Mouse (Mus musculus) C2C12 (cell line): ENCODE results near the gene Mageb4.
"Not testable (repeated sequence)": the region's sequence is repeated elsewhere in the genome, so short reads cannot be mapped to it uniquely, and the experiment has no call there.

Experiments used
- CTCF ChIP-seq: IDR thresholded peaks from one replicate; pipeline ENCODE4 v1.5.1; 2011; ENCODE audit not compliant: control insufficient read depth, insufficient read depth, insufficient read length
- MAX ChIP-seq: IDR thresholded peaks from one replicate; pipeline ENCODE4 v1.6.1; 2011; ENCODE audit warnings: mild to moderate bottlenecking, control low read depth

GRCm38 (mm10) chrX:86284597-86284996, 20.3 kb downstream of the Mageb4 start:
- TF ChIP-seq CTCF, MAX: not testable (repeated sequence)
